Mouse (Mus musculus): ENCODE measurements at regions not wholly inside any gene's neighbourhood (a gene's known extent, or its start where the extent isn't known, plus 50 kb on each side); places are given as distances from the start of the nearest gene placed in this dataset. TPM values are rescaled to one million over a fixed set of nuclear protein-coding genes. Genes with fewer than 3 reads are reported as not detected.

GRCm38 (mm10) chr13:10504211-10504610 lies 143.6 kb upstream of the Chrm3 start:
- Histone ChIP-seq H3K9ac (no peak overlapping the region), H3K27ac (replicated peaks) (no peak overlapping the region), H3K4me1 (replicated peaks) (no peaks in the 10 kb centered on the region), H3K4me2 (no peak overlapping the region), H3K36me3 (no peaks in the 10 kb centered on the region), H3K4me3 (no peak overlapping the region), H3K27me3 (no peaks in the 10 kb centered on the region), H3K9me3 (no peaks in the 10 kb centered on the region)
- WGBS: 50% methylated on average over 7 of the region's 7 CpGs
- no peak for ATAC-seq (ENCODE audit: low read depth)

DNA sequence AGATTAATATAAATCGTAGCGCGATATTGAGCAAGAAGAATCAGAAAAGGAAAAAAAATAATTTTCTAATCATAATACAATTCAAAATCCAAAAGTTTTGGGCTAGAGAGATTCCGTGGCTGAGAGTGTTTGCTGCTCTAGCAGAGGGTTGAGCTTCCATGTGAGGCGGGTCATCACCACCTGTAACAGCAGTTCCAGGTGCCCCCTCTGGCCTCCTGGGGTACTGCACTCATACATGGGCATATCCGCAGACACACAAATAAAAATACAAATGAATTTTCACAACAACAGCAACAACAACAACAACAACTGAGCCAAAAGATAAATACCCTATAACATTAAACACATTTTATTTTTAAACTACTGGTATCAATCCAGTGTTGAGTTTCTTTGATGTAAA lies 94.7 kb upstream of the Chrm3 start:
- Histone ChIP-seq H3K27ac (replicated peaks) (no peak overlapping the region), H3K36me3 (no peaks in the 10 kb centered on the region), H3K9me3 (no peaks in the 10 kb centered on the region), H3K27me3 (no peaks in the 10 kb centered on the region), H3K4me2 (no peak overlapping the region), H3K9ac (no peak overlapping the region), H3K4me3 (no peak overlapping the region), H3K4me1 (replicated peaks) (no peaks in the 10 kb centered on the region)
- no peak for ATAC-seq (ENCODE audit: low read depth)
- 94% methylated on average over 6 of the region's 6 CpGs for WGBS

DNA sequence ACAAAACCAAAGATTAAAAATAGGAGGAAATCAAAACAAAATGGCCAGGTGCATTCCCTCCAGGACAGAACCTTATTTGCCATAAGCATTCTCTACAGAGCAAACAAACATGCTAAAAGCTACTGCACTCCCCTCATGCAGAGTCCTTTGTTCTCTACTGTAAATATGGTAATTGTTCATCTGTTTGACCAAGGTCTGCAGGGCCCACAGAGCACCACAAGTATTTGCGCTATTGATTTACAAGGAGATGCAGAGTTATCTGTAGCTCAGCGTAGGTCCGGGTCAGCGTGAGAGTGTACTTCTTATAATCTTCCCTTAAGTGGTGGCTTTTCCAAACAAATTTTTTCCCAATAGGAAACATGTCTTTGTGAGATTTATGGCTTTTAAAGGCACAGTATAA lies 94.0 kb upstream of the Chrm3 start:
- no peak for ATAC-seq (ENCODE audit: low read depth)
- Histone ChIP-seq H3K9me3 (no peaks in the 10 kb centered on the region), H3K4me2 (no peak overlapping the region), H3K4me3 (no peak overlapping the region), H3K9ac (no peak overlapping the region), H3K27me3 (no peaks in the 10 kb centered on the region), H3K4me1 (replicated peaks) (no peaks in the 10 kb centered on the region), H3K36me3 (no peaks in the 10 kb centered on the region), H3K27ac (replicated peaks) (no peak overlapping the region)
- WGBS: 79% methylated on average over 4 of the region's 4 CpGs

DNA sequence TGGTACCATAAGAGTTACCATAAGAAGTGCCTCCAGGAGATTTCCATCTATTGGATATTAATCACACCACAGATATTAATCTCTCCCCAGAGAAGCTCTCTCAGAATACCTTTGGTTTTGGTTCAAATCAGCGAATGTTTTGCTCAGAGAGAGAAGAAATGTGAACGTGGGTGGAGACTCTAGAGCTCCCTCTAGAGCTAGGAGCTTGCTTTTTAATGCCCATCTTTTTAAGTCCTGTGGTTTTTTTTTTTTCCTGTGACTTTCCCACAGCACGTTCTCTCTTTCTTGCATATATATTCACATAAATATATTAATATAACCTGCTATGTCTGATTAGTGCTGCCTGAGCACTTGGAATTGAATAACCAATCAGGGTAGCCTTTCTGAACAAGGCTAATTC lies 90.4 kb upstream of the Chrm3 start:
- Histone ChIP-seq H3K9ac (no peak overlapping the region), H3K4me3 (no peak overlapping the region), H3K36me3 (no peaks in the 10 kb centered on the region), H3K27ac (replicated peaks) (no peak overlapping the region), H3K27me3 (no peaks in the 10 kb centered on the region), H3K4me1 (replicated peaks) (no peaks in the 10 kb centered on the region), H3K9me3 (no peaks in the 10 kb centered on the region), H3K4me2 (no peak overlapping the region)
- ATAC-seq (ENCODE audit: low read depth): no peak
- WGBS: 37% methylated on average over 3 of the region's 3 CpGs

DNA sequence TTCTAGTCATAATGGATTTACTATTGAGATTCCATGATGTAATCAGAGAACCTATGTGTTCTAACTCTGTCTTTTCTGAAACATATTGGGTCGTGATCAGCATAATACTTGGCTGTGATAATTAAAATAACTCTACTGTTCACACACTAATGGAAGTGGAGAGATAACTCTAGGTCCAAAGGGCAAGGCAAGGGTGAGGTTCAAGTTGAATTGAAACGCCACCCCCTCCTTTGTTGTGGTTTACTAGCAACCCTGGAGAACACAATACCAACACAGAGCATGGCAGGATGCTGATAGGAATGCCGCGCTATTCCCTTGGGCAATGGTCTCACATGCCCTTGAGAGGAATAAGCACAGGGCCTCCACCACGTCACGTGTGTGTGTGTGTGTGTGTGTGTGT lies 88.9 kb upstream of the Chrm3 start:
- no peaks in the 10 kb centered on the region for H3K27me3 ChIP-seq
- 83% methylated on average over 6 of the region's 6 CpGs for WGBS
- no peaks in the 10 kb centered on the region for H3K9me3 ChIP-seq
- H3K4me2 ChIP-seq: no peak overlapping the region
- H3K36me3 ChIP-seq: no peaks in the 10 kb centered on the region
- no peak overlapping the region for H3K4me3 ChIP-seq
- no peak for ATAC-seq (ENCODE audit: low read depth)
- H3K4me1 ChIP-seq (replicated peaks): no peaks in the 10 kb centered on the region
- no peak overlapping the region for H3K27ac ChIP-seq (replicated peaks)
- H3K9ac ChIP-seq: no peak overlapping the region

DNA sequence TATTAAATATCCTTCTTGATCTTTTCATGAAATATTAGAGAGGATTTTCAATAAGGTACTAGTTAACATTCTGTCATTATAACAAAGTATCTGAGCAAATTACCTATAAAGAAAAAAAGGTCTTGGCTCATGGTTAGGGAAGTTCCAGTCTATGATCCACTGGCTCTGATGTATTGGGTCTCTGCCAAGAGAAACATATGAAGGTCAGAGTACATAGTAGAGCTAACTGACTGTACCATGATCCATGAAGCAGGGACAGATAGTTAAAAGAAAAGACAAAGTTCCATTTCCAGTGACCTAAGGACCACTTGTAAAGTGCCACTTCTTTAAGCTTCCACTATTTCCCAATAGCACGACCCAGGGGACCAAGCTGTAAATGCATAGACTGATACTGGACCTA lies 87.2 kb upstream of the Chrm3 start:
- 87% methylated on average over 1 of the region's 1 CpGs for WGBS
- H3K36me3 ChIP-seq: no peaks in the 10 kb centered on the region
- no peak overlapping the region for H3K4me3 ChIP-seq
- H3K27ac ChIP-seq (replicated peaks): no peak overlapping the region
- H3K4me1 ChIP-seq (replicated peaks): no peaks in the 10 kb centered on the region
- no peak overlapping the region for H3K9ac ChIP-seq
- H3K27me3 ChIP-seq: no peaks in the 10 kb centered on the region
- no peak for ATAC-seq (ENCODE audit: low read depth)
- no peaks in the 10 kb centered on the region for H3K9me3 ChIP-seq
- no peak overlapping the region for H3K4me2 ChIP-seq

- H3K9me3 ChIP-seq: no peaks in the 10 kb centered on the region
- no peak for ATAC-seq (ENCODE audit: low read depth)
- H3K9ac ChIP-seq: no peak overlapping the region
- H3K4me1 ChIP-seq (replicated peaks): no peaks in the 10 kb centered on the region
- H3K36me3 ChIP-seq: no peaks in the 10 kb centered on the region
- no peak overlapping the region for H3K27ac ChIP-seq (replicated peaks)
- no peak overlapping the region for H3K4me3 ChIP-seq
- H3K27me3 ChIP-seq: no peaks in the 10 kb centered on the region
- no peak overlapping the region for H3K4me2 ChIP-seq
- WGBS: 50% methylated on average over 3 of the region's 3 CpGs
Measured at GRCm38 (mm10) chr13:10445679-10446078, 85.0 kb upstream of the Chrm3 start.

Small RNA genes in the stretch of these regions (microRNA-seq; reads per million reads assigned to microRNA genes)
- gene Gm23415: not detected

Data from neural tube, embryonic 13.5 days (tissue).